Mouse (Mus musculus) retina, postnatal 1 day (tissue): ENCODE data around the gene Kif5c.

ENCODE experiments used
- DNase-seq: peaks from one replicate; pipeline ENCODE4 v3.0.0-alpha.2; 2012

Kif5c gene

DNA sequence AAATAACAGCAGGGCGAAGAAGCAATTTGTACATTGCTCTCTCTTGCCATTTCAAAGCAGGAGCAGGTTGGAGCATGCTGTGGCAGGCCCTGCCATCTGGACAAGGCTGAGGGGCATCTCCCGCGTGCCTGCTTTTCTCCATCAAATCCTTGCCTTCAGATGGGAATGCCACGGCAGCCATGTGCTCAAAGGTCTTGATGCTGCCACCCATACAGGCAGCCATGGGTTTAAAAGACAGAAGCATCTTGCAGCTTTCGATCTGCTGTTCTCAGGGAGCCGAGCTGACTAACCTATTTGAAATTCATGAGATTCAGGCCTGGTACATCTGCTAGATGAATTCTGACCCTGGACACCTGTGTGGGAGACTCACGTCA is 53.4 kb downstream of the Kif5c start:
- no peak for DNase-seq

- DNase-seq, result no peak
Observed at GRCm38 (mm10) chr2:49676020-49676419, 56.9 kb downstream of the Kif5c start.

- no peak for DNase-seq
Observed at GRCm38 (mm10) chr2:49678386-49678785, 59.3 kb downstream of the Kif5c start.

DNA sequence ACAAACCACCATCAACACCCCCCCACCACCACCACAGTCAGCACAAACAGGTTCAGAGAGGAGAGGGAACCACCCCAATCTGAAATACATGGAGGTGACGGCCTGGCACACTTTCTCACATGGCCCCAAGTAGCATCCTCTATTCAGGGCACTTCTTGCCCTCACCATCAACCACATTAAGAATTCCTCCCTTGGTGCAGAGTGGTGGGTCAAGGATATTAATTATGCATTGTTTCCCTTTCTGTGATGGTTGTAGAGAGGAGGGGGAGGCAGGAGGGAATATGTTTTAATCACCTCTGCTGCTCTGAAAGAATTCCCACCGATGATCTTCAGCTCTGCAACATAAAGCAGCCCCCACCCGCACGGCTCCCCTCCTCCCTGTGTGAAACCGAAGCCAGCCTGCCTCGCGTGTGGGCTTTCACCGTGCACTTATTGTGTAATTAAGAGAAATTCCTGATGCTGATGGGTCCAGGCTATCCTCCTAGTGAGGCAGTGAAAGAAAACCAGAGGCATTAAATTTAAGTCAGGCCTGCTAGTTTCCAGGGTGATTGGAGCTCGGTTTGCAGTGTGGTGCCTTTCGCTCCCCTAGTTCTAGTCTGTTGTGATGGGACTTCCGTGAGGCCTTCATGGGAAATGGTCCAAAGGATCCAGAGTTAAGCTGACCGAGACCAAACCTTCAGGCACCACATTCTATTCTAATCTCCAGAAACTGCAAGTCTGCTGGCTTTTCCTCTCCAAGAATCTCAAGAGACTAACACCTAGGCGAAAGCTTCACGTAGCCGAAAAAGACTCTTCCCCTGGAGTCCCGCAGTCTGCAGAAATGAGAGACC is 60.3 kb downstream of the Kif5c start:
- peak; percentile 49 for DNase-seq

DNA sequence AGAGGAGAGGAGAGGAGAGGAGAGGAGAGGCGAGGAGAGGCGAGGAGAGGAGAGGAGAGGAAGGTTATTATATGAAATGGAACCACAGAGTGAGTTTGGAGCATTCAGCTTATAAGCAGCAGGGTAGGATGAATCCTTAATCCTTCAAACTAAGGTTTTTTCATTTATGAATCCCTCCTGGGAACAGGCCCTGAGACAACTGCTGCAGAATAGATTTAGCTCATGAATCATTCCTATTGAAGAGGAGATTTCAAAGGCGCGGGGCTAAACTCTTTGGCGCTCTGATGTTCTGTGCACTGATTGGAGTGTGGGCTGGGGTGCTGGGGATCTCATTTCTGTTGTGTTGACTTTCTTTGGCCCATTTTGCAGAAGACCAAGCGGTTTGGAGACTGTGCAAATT is 63.7 kb downstream of the Kif5c start:
- DNase-seq, result no peak

GRCm38 (mm10) chr2:49684808-49685207 is 65.7 kb downstream of the Kif5c start:
- DNase-seq, result no peak

DNA sequence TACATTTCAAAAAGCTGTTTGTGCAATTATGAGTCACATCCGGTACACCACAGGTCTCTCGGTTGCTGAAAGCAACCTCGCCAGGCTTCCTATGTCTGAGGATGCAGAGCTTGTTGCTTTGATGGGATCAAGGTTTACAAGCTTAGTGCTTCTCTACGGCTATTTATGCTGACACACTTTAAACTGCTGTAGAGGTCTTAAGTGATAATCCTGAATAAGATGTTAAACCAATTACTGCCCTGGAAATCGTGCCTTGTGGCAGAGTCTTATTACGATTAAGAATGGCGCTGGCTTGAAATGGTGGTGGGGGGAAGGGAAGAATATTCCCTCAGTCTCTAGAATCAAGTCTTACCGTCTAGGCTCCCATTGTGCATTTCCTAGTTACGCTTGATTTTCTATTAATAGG is 71.3 kb downstream of the Kif5c start:
- DNase-seq, result peak; percentile 84

DNA sequence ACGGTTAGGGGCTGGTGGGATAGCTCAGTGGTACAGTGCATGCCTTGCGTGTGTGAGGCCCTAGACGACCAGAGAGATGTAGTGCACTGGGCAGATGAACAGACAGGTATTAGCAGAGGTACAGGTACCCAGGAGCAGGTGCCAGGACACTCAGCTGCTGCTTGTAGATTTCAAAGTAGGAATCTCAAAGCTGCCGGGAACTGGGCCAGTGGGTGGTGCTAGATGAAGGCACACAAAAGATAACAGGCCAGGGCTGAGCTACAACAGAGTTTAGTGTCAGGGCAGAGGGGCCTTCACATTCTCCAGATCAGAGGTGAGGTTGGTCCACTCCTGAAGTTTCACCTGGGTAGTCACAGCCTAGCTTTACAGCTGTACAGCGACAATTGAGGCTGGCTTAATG is 72.3 kb downstream of the Kif5c start:
- no peak for DNase-seq

DNA sequence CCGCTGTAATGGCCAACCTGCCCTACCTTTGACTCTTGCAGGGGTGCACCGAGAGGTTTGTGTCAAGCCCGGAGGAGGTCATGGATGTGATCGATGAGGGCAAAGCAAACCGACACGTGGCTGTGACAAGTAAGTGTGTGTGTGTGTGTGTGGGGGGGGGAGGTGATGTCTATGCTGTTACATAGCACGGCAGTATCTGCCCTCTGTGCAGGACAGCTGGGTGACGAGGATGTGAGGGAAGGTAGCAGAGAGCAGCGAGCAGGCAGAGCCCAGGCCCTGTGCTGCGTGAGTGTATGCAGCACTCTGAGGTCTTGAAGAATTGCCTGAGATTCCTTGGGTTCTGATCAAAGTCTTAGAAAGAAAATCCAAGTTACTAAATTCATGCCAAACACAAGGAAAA is 75.6 kb downstream of the Kif5c start:
- DNase-seq, result no peak

GRCm38 (mm10) chr2:49695461-49695860 is 76.4 kb downstream of the Kif5c start:
- DNase-seq, result no peak

GRCm38 (mm10) chr2:49698851-49699250 is 79.8 kb downstream of the Kif5c start:
- DNase-seq, result no peak

DNA sequence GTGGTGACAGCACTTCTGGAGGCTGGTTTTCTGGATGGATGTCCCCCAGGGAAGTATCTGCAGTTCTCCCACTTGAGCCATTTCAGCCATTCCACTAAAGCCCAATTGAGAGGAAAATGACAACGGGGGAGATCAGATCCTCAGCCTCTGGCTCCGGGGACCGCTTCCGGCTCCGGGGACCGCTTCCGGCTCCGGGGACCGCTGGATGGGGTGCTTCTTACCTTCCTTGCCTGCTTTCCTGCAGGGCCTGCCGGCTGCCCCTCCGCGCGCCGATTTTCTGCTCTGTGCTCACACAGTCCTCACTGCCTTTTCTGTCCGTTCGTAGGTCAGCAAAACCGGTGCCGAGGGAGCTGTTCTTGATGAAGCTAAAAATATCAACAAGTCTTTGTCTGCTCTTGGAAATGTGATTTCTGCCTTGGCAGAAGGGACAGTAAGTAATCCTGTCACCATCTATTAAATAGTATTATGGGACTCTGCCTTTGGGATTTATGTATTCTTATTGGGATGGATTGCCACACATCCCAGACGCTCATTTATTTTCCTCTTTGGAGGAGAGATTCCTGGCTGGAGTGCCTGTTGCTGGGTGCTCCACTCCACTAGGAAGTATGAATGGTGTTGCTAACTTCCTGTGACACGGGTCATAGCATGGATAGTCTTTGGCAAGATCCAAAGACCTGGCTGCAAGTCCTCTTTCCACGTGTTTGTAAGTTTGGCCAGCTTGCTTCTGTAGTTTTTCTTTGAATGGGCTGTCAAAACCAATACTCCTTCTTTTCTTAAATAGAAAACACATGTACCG is 81.3 kb downstream of the Kif5c start:
- DNase-seq, result no peak

DNA sequence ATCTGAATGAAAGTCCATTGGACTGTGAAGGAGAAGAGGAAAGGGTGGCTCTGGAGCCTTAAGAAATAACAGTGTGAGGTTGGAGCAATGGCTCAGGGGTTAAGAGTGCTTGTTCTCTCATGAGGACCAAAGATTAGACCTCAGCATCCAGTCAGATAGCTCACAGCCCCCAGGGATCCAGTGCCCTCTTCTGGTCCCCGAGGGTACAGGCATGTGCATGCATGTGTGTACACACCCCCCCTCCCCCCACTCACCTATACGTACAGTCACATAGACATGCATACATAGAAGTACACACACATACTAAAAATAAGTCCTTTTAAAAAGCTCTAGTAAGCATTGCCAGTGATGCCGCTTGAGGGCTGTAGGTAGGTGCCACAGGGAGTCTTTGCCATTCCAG is 91.1 kb downstream of the Kif5c start:
- peak; percentile 49 for DNase-seq

GRCm38 (mm10) chr2:49711693-49712092 is 92.6 kb downstream of the Kif5c start:
- no peak for DNase-seq

GRCm38 (mm10) chr2:49712336-49712887 is 93.3 kb downstream of the Kif5c start:
- no peak for DNase-seq

- DNase-seq, result no peak
Observed at GRCm38 (mm10) chr2:49716490-49716889, 97.4 kb downstream of the Kif5c start.

DNA sequence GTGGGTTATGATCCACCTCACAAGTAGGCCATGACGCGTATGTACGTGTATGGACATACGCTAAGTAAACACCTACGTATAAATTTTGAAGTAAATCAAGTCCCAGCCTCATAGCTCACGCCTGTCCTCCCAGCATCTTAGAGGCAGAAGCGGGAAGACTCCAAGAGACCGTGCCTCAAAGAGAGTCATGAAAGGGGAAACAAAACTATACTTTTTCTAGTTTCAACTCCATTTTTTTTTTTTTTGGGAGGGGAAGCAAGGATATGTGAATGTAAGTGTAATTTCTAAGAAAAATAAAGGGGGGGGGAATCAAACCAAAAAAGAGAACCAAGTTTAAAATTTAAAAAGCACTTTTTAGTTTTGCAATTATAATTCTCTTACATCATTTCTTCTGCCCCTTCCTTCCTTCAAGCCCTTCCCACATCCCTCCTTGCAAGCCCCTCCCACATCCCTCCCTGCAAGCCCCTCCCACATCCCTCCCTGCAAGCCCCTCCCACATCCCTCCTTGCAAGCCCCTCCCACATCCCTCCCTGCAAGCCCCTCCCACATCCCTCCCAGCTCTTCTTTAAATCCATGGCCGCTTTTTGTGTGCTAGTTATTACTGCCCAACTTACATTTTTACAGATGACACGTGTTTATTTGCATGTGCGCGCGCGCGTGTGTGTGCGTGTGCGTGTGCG is 98.5 kb downstream of the Kif5c start:
- no peak for DNase-seq

DNA sequence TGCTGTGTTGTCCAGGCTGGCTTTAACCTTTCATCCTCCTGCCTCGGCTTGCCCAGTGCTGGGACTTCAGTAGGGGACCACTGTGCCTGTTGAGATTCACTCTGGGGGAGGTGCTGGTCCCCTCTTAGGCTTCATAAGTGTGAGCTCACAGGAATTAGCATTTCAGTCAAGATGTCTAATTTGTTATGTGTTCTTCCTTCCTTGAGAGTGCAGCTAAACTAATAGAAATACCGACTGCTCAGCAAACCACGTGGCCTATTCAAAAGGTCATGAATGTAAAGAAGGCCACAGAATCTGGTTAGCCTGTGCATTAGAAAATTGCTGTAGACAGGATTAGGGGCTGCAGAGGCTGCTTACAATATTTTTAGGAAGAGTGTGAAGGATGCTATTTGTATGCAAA is 99.4 kb downstream of the Kif5c start:
- no peak for DNase-seq

DNA sequence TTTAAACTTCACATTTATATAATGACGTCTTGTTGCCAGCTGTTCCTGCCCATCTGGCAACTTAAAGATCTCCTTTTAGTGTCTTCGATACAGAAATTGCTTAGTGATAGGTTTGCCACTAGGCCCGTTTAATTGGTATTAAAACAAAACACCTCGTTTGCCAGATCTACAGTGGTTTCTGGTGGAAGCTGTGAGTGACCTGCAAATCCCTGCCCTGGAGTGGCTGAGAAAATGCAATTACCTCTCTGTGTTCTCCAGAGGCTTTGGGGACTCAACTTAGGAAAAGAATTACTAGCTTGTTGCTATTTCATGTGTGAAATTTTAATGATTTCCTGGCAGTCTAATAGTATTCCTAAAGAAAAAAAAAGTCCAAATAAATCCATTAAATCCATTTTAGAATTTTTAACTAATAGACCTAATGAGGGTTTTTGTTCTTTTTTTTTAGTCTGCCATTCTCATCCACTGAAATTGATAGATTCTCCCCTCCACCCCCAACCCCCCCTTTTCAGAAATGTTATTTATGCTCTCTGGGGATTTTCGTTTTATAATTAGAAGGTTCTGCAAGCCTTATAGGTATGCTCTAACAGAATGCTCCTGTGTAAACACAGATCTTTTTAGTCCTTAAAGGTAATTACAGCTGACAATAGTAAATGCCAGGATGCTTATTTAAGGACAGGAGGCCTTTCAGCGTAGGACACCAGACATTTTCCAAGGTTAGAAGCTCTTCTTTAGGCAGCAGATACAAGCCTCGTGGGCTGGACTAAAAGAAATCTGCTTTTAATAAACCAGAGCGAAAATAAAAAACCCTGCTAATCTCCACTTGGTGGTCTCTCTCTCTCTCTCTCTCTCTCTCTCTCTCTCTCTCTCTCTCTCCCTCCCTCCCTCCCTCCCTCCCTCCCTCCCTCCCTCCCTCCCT is 100.1 kb downstream of the Kif5c start:
- no peak for DNase-seq

- DNase-seq, result peak; percentile 68
Observed at GRCm38 (mm10) chr2:49719854-49720253, 100.8 kb downstream of the Kif5c start.

DNA sequence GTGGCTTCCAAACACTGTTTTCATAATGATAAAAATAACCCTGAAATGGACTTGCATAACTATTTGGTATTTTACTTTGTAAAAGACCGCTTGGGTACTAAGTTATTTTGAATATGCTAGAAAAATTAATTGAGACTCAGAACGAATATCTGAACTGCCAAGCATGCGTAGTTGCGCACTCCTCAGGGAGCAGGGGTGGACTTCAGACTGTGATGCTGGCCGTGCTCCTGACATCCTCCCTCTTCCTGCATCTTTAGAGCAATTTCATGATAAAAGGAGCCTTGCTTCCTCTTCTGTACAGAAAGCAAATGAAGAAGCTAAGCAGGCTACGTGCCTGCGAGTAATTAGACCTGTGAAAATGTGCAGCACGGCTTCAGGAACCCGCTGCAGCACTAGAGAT is 101.2 kb downstream of the Kif5c start:
- no peak for DNase-seq

- peak; percentile 73 for DNase-seq
Observed at GRCm38 (mm10) chr2:49722331-49722730, 103.2 kb downstream of the Kif5c start.
